Mouse (Mus musculus): ENCODE results near the gene Gria1. TPM values are rescaled to one million over a fixed set of nuclear protein-coding genes. Genes with fewer than 3 reads are reported as not detected.

Gene Gria1
- polyA plus RNA-seq, 1 experiment from 2014 or later = 0.07 TPM

DNA sequence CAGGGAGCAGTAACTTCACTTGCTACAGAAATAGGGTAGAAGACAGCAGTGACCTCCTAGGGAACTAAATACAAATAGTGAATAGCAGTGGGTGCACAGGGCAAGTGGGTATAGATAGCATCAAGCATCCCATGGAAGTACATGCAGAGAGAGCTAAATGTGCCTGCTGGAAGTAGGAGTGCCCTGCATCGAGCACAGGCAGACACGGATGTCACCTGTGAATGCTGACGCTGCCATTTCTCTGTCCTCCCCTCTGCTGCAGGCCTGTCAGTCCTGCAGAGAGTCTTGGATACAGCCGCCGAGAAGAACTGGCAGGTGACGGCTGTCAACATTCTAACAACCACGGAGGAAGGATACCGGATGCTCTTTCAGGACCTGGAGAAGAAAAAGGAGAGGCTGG, 178.2 kb downstream of the Gria1 start:
- no peaks in the 10 kb centered on the region for H3K36me3 ChIP-seq
- no peak for ATAC-seq
- no peaks in the 10 kb centered on the region for H3K27me3 ChIP-seq (replicated peaks)
- no peaks in the 10 kb centered on the region for H3K9me3 ChIP-seq (replicated peaks)
- H3K27ac ChIP-seq = no peak overlapping the region
- no peaks in the 10 kb centered on the region for H3K4me1 ChIP-seq
- H3K4me2 ChIP-seq = no peak overlapping the region
- H3K9ac ChIP-seq = no peak overlapping the region
- 69% methylated on average over 8 of the region's 8 CpGs for WGBS (ENCODE audit: insufficient replicate concordance)
- H3K4me3 ChIP-seq = no peak overlapping the region

- Histone ChIP-seq H3K36me3 (no peaks in the 10 kb centered on the region), H3K9me3 (replicated peaks) (no peaks in the 10 kb centered on the region), H3K4me1 (no peaks in the 10 kb centered on the region), H3K27me3 (replicated peaks) (no peaks in the 10 kb centered on the region), H3K4me3 (no peak overlapping the region), H3K9ac (no peak overlapping the region), H3K27ac (no peak overlapping the region), H3K4me2 (no peak overlapping the region)
- no peak for ATAC-seq
- WGBS (ENCODE audit: insufficient replicate concordance) = 70% methylated on average over 5 of the region's 5 CpGs
Measured at GRCm38 (mm10) chr11:57194746-57195145, 183.6 kb downstream of the Gria1 start.

GRCm38 (mm10) chr11:57201245-57201976, 190.2 kb downstream of the Gria1 start:
- Histone ChIP-seq H3K27ac (no peak overlapping the region), H3K4me2 (no peak overlapping the region), H3K36me3 (no peaks in the 10 kb centered on the region), H3K4me3 (no peak overlapping the region), H3K4me1 (no peaks in the 10 kb centered on the region), H3K9ac (no peak overlapping the region), H3K9me3 (replicated peaks) (no peaks in the 10 kb centered on the region), H3K27me3 (replicated peaks) (no peaks in the 10 kb centered on the region)
- WGBS (ENCODE audit: insufficient replicate concordance) = 55% methylated on average over 10 of the region's 10 CpGs
- ATAC-seq = no peak

GRCm38 (mm10) chr11:57204371-57204770, 193.2 kb downstream of the Gria1 start:
- Histone ChIP-seq H3K9me3 (replicated peaks) (no peaks in the 10 kb centered on the region), H3K4me2 (no peak overlapping the region), H3K4me3 (no peak overlapping the region), H3K27ac (no peak overlapping the region), H3K36me3 (no peaks in the 10 kb centered on the region), H3K27me3 (replicated peaks) (no peaks in the 10 kb centered on the region), H3K9ac (no peak overlapping the region), H3K4me1 (no peaks in the 10 kb centered on the region)
- 44% methylated on average over 6 of the region's 6 CpGs for WGBS (ENCODE audit: insufficient replicate concordance)
- no peak for ATAC-seq

DNA sequence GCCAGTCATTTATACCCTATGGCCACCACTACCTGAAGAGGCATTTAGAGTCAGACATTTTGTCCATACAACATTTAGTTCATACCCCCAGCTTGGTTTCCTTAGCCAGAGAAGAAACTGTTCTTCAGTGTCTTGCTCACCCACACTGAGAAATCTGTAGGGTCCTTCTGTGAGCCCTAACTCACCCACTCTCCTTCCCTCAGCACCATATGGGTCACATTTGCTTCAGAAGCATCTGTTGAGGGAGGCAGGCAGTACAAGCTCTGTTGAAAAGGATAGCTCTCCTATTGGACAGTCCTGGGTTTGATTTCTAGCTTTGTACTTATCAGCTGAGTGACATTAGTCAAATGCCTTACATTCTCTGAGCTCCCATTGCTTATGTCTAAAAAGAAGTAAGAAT, 196.1 kb downstream of the Gria1 start:
- Histone ChIP-seq H3K9ac (no peak overlapping the region), H3K4me1 (no peaks in the 10 kb centered on the region), H3K36me3 (no peaks in the 10 kb centered on the region), H3K4me2 (no peak overlapping the region), H3K4me3 (no peak overlapping the region), H3K27ac (no peak overlapping the region), H3K9me3 (replicated peaks) (no peaks in the 10 kb centered on the region), H3K27me3 (replicated peaks) (no peaks in the 10 kb centered on the region)
- ATAC-seq = no peak

- Histone ChIP-seq H3K27ac (no peak overlapping the region), H3K27me3 (replicated peaks) (no peaks in the 10 kb centered on the region), H3K9me3 (replicated peaks) (no peaks in the 10 kb centered on the region), H3K4me1 (no peaks in the 10 kb centered on the region), H3K36me3 (no peaks in the 10 kb centered on the region), H3K4me2 (no peak overlapping the region), H3K9ac (no peak overlapping the region), H3K4me3 (no peak overlapping the region)
- WGBS (ENCODE audit: insufficient replicate concordance) = 80% methylated on average over 7 of the region's 7 CpGs
- ATAC-seq = no peak
Measured at GRCm38 (mm10) chr11:57214079-57214478, 202.9 kb downstream of the Gria1 start.

DNA sequence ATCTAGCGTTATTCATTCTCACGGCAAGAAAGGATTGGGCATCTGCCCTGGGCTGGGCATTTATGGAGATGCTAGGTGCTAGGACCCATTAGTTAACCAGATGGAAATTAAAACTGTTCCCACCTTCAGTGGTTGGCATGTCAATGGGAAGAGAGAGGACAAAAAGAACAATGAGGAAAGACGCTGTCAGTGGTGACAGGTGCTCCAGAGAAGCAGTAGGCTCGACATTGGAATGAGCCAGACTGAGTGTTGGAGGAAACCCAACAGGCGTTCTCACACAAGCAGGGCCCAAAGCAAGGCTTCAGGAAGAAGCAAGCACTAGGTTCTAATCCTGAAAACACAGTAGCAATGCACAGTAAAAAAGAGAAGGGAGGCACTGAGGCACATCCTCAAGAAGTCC, 203.4 kb downstream of the Gria1 start:
- H3K4me3 ChIP-seq = no peak overlapping the region
- no peaks in the 10 kb centered on the region for H3K9me3 ChIP-seq (replicated peaks)
- whole genome bisulfite sequencing (ENCODE audit: insufficient replicate concordance) = 71% methylated on average over 5 of the region's 5 CpGs
- H3K4me2 ChIP-seq = no peak overlapping the region
- no peaks in the 10 kb centered on the region for H3K4me1 ChIP-seq
- no peaks in the 10 kb centered on the region for H3K27me3 ChIP-seq (replicated peaks)
- no peak overlapping the region for H3K27ac ChIP-seq
- no peaks in the 10 kb centered on the region for H3K36me3 ChIP-seq
- H3K9ac ChIP-seq = no peak overlapping the region
- no peak for ATAC-seq

GRCm38 (mm10) chr11:57222797-57223569, 211.8 kb downstream of the Gria1 start:
- no peaks in the 10 kb centered on the region for H3K36me3 ChIP-seq
- H3K4me3 ChIP-seq = no peak overlapping the region
- H3K4me2 ChIP-seq = no peak overlapping the region
- H3K9me3 ChIP-seq (replicated peaks) = no peaks in the 10 kb centered on the region
- H3K27me3 ChIP-seq (replicated peaks) = no peaks in the 10 kb centered on the region
- H3K4me1 ChIP-seq = no peaks in the 10 kb centered on the region
- 50% methylated on average over 8 of the region's 8 CpGs for WGBS (ENCODE audit: insufficient replicate concordance)
- H3K9ac ChIP-seq = no peak overlapping the region
- no peak overlapping the region for H3K27ac ChIP-seq
- ATAC-seq = no peak

- no peak overlapping the region for H3K27ac ChIP-seq
- 75% methylated on average over 2 of the region's 2 CpGs for WGBS (ENCODE audit: insufficient replicate concordance)
- H3K36me3 ChIP-seq = no peaks in the 10 kb centered on the region
Measured at GRCm38 (mm10) chr11:57235446-57235845, 224.3 kb downstream of the Gria1 start.

DNA sequence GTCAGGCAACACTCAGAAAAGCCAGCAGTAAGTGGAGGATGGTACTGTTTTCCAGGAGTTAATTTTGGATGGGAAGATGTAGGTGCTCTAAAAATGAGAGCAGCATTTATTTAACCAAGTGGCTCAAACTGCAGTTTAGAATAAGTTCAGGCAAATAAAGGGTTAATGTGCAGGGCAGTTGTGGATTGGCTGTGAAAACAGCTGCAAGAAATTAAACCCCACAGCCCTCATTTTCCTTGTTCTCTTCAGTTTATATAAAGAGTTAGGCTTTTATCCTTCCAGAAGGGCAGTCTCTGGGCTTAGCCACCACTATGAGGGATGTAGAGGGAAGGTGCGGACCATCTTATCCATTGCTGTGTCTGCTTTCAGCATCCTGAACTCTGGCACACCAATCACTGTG, 225.2 kb downstream of the Gria1 start:
- H3K9ac ChIP-seq = no peak overlapping the region
- no peak overlapping the region for H3K4me3 ChIP-seq
- no peaks in the 10 kb centered on the region for H3K4me1 ChIP-seq
- no peak overlapping the region for H3K27ac ChIP-seq
- no peaks in the 10 kb centered on the region for H3K9me3 ChIP-seq (replicated peaks)
- H3K4me2 ChIP-seq = no peak overlapping the region
- WGBS (ENCODE audit: insufficient replicate concordance) = 79% methylated on average over 1 of the region's 1 CpGs
- no peaks in the 10 kb centered on the region for H3K27me3 ChIP-seq (replicated peaks)
- no peaks in the 10 kb centered on the region for H3K36me3 ChIP-seq
- no peak for ATAC-seq

More at GRCm38 (mm10) chr11:57235446-57235845, 224.3 kb downstream of the Gria1 start:
- Histone ChIP-seq H3K4me3 (no peak overlapping the region), H3K9me3 (replicated peaks) (no peaks in the 10 kb centered on the region), H3K4me1 (no peaks in the 10 kb centered on the region), H3K9ac (no peak overlapping the region), H3K27me3 (replicated peaks) (no peaks in the 10 kb centered on the region), H3K4me2 (no peak overlapping the region)
- no peak for ATAC-seq

DNA sequence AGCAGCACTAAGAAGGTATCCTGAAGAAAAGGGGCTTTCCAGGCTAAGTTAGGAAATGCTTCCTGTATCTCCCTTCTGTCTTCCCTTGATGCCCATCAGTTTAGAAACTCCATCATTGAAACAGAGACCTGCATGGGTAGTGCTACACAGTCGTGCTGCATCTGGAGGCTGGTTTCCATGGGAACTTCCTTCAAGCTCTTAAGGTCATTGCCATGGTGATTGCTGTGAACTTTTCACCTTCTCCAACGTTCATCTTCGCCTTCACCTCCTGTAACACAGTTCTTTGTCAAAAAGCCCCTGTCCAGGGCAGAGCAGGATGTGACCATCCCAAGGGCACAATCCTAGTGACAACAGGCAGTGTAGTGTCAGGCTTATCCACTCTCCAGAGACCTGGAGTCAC, 228.6 kb downstream of the Gria1 start:
- Histone ChIP-seq H3K9ac (no peak overlapping the region), H3K4me1 (no peaks in the 10 kb centered on the region), H3K27ac (no peak overlapping the region), H3K4me2 (no peak overlapping the region), H3K27me3 (replicated peaks) (no peaks in the 10 kb centered on the region), H3K9me3 (replicated peaks) (no peaks in the 10 kb centered on the region), H3K36me3 (no peaks in the 10 kb centered on the region), H3K4me3 (no peak overlapping the region)
- no peak for ATAC-seq
- WGBS (ENCODE audit: insufficient replicate concordance) = 46% methylated on average over 3 of the region's 3 CpGs

DNA sequence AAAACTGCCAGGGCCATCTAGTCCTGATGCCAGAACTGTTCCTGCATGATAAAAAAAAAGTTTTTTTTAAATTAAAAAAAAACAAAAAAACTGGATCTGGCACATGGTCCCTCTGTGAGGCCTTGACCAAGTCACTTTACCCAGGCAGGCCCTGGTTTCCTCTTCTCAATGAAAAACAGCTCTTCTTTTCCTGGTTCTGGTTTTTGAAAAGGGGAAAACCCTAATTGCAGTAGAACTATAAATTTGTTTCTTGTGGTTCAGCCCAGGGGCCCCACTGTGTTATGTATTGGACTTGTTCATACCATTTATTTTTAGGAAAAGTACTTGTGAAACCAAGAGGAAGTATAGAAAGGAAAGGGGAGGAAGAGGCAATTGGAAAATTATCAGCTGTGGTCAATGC, 232.6 kb downstream of the Gria1 start:
- no peak overlapping the region for H3K4me3 ChIP-seq
- H3K9me3 ChIP-seq (replicated peaks) = no peaks in the 10 kb centered on the region
- H3K36me3 ChIP-seq = no peaks in the 10 kb centered on the region
- H3K4me1 ChIP-seq = no peaks in the 10 kb centered on the region
- no peaks in the 10 kb centered on the region for H3K27me3 ChIP-seq (replicated peaks)
- no peak overlapping the region for H3K4me2 ChIP-seq
- no peak overlapping the region for H3K9ac ChIP-seq
- no peak for ATAC-seq
- H3K27ac ChIP-seq = no peak overlapping the region
